Mouse (Mus musculus) embryo, embryonic 9.5 days (tissue): ENCODE measurements around the gene Hcn4.

Experiments
- DNase-seq: peaks from one replicate; pipeline ENCODE4 v3.0.0-alpha.2; 2017; ENCODE audit errors: extremely low spot score

Gene Hcn4

DNA sequence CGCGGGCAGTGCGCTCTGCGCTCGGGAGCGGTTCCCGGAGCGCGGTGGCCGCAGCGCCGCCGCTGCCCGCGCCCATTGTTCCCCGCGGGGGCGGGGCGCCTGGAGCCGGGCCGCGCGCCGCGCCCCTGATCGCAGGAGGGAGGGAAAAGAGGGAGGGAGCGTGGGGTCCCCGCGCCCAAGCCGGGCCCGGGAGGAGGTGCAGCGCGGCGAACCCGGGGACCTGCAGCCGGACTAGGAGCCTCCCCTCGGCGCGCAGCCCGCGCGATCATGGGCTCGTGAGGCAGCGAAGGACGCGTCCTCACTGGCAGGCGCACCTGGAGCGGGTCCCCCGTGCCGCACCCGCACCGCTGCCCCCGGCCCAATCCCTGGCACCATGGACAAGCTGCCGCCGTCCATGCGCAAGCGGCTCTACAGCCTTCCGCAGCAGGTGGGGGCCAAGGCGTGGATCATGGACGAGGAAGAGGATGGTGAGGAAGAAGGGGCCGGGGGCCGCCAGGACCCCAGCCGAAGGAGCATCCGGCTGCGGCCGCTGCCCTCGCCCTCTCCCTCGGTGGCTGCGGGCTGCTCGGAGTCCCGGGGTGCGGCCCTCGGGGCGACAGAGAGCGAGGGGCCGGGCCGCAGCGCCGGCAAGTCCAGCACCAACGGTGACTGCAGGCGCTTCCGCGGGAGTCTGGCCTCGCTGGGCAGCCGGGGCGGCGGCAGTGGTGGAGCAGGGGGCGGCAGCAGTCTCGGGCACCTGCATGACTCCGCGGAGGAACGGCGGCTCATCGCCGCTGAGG is at the start of gene Hcn4:
Gene Hcn4, plus strand, starts transcription at position 274 of the 779 bp plus-strand sequence.
- peak; percentile 49 for DNase-seq

DNA sequence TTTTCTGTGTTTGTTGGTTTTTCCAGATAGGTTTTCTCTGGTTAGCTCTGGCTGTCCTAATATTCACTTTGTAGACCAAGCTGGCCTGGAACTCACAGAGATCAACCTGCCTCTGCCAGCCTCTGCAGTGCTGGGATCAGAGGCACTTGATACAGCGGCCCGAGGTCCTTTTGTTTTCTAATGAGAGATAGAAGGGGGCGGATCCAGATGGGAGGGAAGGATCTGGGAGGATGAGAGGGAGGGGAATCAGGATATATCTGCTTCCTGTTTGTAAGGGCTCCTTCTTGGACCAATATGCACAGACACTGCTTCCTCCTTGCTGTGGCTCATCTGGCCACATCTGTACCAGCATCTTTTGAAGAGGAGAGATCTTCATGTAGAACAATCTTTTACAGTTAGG is 48.5 kb upstream of the Hcn4 start:
- no peak for DNase-seq

DNA sequence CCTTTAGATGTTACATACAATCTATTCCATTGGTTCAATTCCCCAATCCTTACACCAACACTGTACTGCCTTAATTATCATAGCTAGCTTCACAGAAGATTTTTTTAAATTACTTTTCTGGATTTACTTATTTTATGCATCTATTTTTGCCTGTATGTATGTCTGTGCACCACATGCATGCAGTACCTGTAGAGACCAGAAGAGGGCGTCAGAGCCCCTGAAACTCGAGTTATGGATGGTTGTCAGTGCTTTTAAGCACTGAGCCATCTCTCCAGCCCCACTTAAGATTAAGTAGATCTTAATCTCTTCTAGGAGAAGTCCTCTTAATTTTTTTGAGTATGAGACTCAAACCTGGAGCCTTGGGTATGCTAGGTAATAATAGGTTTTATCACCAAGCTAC is 47.8 kb upstream of the Hcn4 start:
- no peak for DNase-seq

DNA sequence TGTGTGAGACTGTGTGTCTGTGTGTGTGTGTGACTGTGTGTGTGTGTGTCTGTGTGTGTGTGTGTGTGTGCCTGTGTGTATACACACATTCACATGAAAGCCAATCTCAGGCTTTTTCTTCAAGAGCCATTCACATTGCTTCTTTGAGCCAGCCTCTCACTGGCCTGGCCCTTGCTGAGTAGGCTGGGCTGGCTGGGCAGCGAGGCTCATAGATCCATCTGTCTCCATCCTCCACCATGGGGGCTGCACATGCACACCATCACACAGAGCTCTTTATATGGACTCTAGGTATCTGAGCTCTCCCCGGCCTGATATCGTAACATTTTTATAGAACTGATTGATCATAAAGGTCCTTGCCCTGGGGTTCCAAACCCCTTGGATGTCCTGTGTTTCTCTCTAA is 33.7 kb upstream of the Hcn4 start:
- DNase-seq = no peak

DNA sequence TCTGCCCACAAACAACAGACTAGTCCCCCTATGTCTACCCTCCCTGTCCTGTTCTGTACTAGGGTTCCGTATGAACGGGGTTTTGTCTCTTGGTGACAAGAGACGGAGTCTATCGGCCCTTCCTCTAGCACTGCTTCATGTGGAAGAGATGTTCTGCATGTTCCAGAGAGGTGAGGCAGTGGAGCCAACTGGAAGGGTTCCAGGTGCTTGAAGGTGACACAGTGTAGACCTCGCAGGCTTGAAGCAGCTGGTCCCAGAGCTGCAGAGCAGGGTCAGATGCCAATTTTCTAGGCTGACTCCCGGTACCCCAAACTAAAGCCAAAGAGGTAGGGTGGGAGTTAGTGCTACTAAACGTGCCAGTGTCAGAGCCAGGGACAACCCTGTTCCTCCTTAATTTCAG is 25.1 kb upstream of the Hcn4 start:
- no peak for DNase-seq

DNA sequence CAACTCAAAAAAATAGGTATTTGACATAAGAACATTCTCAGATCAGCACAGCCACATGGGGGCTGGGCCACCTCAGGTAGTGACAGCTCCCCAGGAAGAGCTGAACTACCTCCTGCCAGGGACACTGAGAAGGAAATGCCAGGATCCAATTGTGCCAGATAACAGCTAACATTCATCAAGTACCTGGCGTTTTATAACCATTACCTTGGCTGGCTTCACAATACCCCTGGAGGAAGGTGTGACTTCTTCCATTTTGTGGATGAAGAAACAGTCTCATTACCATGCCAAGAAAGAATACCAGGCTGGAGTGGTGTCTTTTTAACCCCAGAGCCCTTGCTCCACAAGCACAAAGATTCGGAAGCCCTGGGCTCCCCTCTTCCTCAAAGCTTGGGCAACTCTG is 21.8 kb upstream of the Hcn4 start:
- no peak for DNase-seq

DNA sequence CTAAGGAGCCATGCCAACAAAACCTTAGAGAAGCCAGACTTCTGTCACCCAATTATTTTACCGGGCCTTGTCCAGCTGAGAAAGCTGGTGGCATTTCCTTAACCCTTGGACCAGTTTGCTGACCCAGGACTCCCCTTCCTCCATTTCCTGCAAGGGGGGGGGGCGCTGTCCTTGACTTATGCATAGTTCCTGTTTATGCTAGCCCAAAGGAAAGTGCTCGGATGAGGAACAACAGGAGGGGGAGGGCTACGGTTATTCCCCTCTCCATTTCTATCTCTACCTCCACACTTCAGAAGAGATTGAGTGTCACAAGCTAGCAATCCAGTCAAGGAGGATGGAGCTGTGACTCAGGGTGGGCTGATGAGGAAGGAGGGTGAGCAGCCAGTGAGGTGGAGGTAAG is 20.9 kb upstream of the Hcn4 start:
- DNase-seq = no peak

DNA sequence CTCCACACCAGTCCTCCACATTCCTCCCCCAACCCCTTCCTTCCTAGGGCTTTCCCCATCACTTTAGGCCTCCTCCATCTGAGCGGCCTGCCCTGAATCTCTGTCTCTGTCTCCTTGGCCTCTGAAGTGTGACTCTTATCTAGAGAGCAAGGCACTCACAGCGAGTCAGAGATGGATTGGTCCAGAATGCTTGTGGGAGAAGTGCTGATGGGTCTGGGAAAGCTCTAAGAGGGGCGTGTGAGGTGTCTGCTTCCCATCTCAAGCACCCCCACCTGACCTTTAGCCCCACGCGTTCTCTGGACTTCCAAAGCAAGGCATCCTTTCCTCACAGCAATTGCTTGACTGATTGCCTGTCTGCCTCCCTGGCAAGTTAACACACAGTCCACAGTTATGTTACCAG is 20.4 kb upstream of the Hcn4 start:
- peak; percentile 58 for DNase-seq

DNA sequence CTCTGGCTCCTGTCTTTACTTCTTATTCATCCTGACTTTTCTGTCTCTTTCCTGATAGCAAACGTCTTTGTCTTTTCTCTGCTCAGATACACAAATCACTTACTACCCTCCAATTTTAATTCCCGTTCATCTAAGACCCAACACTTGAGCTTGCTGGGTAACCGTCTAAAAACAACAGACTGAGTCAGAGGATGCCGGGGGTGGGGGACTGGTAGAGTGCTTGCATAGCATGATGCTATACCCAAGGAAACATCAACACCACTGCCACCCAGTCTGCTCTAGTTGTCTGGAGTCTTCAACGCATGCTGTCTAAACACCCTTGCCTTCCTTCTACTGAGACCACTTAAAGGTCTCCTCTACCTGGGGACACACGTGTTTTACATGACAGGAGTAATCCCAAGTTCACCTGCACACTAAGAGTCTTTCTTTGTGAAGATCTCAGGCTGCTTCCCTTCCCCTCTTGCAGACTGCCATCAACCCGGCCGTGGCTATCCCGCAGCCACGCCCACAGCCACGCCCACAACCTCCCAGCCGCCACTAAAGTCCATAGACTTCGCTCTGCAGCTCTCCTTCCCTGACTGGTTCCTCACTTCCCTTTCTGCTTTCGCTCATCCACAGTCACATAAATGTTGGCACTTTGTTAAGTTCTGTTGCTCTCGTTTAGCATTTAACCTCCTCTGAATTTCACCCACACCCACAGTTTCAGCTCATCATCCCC is 17.5 kb upstream of the Hcn4 start:
- peak; percentile 82 for DNase-seq

DNA sequence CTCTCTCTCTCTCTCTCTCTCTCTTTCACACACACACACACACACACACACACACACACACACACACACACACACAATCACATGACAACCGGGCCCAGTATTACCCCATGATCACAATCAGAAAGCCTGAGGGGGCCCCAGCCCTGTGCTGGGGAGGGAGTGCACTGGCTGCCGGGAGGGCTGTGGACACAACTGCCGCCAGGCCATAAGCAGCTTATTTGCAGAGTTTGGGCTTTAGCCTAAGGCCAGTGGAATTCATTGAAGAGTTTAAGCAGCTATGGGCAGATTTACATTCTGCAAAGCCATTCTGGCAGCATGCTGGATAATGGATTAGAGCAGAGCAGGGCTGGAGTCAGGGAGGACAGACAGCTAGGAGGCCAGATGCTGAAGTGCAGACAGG is 12.0 kb upstream of the Hcn4 start:
- no peak for DNase-seq

DNA sequence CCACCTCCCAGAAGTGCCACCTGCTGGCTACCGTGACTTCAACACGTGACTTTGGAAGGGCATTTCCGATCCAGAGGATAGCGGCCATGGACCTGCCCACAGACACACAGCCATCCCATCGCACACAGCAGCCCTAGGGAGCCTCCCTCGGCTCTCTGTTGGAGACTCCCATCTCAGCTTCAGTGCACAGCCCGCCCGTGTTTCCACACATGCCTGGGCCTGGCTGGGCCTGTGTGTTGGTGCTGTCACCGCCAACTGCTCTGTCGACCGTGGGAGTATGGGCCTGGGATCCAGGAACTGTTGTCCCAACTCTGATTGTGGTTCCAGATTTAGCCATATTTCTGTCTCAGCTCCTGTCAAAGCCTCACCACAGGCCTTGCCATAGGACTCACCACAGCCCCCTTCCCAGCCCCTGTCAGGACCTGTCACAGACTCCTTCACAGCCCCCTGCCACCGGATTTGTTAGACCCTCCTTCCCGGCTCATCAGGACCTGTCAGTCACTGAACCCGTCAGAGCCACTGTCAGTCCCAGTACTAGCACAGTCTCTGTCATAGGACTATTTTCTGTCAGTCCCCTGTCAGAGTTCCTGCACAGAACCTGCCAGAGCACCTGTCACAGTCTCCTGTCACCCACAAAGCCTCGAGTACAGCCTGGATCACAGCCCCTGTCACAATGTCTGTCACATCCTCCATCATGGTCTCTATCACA is 7.5 kb upstream of the Hcn4 start:
- DNase-seq = no peak

DNA sequence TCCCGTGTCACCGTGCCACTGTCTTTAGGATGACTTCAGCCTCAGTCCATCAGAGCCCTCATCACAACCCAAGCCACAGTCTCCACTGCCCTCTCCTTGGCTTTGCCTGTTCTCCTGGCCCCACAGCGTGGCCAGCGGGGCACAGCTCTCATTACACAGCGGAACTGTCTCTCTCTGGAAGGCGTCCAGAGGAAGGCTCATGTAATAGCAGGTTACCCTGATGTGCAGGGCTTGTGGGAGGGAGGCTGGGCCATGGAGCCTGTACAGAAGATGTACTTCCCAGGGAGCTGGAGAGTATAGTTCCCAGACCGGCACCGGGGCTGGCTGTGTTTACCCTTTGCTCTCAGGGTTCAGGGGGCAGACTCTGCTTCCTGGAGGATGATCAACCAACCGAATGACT is 6.8 kb upstream of the Hcn4 start:
- DNase-seq = no peak

DNA sequence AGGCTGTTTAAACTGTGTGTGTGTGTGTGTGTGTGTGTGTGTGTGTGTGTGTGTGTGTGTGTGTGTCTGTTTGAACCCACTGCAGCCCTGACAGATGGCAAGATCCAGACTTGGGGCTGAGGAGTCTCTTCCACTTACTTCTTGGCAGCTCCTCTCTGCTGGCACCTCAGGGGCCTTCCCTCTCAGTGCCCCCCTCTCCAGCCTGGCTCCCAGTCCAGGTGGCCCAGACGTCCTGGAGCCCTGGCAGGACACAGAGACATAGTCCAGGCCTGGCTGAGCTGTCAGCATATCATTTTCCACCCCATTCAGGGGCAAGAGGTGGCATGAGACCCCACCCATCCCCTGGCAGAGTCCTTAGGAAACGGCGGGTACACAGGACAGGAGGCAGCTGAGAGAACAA is 5.5 kb upstream of the Hcn4 start:
- DNase-seq = no peak

DNA sequence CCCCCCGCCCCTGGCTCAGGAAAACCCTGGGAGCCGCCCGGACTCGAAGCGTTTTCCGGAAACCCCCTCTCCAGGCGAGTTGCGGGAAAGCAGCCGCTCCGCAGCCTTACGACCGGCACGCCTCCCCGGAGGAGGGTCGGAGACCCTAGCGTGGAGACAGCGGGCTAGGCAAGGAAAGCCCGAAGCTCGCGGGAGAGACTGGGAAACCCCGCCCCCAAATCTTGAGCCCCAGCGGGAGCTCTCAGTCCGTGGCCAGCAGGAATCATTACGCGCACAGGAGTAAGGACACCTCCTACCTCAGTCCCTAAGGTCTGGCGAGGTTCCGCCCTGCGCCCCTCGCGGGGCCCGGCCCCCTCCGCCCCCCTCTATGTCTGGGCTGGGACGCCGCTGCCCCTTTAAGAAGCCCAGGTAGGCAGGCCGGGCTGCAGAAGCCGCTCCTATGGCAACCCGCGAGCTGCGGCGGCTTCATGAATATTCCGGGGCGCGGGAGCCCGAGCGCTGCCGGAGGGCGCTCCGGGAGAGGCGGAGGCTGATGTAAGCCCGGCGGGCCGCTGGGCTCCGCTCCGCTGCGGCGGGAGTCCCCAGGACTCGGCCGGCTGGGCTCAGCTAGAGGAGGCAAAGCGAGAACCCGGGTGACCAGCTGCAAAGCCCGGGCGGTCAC is 651 bp upstream of the Hcn4 start:
- peak; percentile 86 for DNase-seq

DNA sequence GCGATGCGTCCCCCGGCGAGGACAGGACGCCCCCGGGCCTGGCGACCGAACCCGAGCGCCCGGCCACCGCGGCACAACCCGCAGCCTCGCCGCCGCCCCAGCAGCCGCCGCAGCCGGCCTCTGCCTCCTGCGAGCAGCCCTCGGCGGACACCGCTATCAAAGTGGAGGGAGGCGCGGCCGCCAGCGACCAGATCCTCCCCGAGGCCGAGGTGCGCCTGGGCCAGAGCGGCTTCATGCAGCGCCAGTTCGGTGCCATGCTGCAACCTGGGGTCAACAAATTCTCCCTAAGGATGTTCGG is 655 bp downstream of the Hcn4 start:
- DNase-seq = no peak

DNA sequence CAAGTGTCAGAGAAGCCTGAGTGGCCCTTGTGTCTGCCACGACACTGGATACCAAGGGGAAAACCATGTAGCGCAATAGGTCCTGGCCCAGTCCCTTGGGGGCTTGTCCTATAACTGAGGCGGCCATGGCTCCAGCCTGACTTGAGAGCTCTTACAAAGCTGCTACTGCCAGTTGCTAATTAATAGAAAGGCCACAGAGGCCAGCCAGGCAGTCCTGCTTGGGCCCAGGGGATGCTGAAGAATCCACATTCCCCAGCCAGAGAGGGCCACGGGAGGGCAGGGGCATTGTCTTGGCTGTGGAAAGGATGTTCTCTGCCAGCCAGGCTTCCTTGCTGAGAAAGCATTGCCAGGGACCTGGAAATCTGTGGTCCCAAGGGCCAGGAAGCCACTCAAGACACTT is 6.4 kb downstream of the Hcn4 start:
- DNase-seq = no peak

DNA sequence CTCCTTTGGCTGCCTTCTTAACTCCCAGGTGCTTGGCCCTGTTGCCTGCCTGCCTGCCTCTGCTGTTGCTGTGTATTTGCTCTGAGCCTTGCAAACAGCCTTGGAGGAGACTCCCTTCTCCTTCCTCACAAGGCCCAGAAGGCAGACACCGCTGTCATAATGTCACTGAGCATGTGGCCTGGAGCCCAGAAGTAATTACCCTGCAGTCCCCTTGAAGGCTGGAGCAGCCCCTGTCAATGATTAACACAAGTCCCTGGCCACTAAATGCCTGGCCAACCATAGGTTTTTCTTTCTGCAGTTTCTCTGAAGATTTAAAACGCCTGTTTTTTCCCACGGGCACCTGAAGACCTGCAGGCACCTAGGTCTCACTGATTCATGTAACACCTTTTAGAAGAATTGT is 9.7 kb downstream of the Hcn4 start:
- no peak for DNase-seq

DNA sequence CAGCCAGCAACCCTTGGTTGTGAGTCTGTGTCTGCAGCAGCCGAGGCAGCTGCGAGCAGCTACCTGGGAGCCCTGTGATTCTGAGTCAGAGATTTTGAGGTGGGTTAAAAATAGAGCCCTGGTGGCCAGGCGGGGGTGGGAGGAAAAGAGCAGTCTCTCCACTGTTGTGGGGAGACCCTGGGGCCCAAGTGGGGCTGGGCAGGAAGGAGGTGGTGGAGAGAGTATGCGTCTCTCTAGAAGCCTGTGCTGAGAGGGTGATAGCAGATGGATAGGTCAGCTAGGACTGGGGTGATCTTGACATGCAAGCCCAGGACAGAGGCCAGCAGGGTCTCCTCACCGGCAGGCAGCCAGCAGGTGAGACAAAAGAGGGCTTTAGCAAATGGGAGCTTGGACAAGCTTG is 14.0 kb downstream of the Hcn4 start:
- DNase-seq = no peak

DNA sequence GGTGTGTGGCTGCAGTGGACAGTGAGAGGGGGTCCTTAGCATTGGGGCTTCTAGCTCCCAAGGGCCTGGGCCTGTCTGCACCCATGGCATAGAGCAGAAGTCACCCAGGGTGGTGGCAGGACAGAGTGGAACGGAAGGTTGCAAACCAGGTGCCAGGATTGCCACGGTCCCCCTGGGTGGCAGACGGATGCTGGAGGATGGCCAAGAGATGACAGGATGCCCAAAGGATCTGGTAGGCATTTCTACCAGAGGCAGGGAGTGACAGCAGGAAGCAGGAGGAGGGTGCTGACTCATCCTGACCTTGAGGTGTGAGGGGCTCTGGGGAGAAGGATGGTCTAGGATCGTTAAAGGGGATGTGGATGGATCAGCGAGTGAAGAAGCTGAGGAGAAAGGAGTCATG is 15.3 kb downstream of the Hcn4 start:
- no peak for DNase-seq

DNA sequence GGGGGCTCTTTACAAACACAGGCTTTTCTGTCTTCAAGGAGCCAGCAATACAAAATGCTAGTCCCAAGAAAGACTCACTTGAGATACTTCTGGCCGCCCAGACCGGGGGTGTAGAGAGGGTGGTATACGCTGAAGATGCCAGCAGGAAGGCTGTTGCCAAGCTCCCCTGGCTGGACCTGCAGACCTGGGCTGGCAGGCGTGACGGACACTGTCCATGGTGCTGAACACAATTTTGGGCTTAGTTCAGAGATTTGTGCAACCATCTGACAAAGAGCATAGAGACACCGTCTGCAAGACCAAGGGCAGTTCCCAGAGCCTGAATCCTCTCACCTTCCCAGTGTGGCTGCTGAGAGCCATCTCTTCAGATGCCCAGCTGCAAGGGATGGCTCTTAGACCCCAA is 18.4 kb downstream of the Hcn4 start:
- DNase-seq = peak; percentile 69

DNA sequence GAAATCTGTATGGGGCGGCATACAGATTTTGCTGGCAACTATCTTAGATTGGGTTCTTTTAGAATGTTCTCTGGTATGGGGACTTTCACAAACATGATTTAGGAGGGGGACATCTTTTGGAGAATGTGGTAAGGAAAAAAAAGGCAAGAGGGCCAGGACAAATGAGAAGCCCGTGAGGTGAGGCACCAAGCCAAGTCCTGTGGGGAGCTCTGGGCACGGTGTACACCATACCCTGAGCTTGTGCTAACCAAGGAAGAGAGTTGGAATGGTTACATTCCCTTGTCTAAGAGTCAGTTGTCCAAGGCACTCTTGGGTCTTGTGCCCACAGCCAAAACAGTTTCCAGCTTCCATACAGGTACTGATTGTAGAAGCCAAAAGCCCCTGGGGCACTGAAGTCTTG is 21.4 kb downstream of the Hcn4 start:
- no peak for DNase-seq

DNA sequence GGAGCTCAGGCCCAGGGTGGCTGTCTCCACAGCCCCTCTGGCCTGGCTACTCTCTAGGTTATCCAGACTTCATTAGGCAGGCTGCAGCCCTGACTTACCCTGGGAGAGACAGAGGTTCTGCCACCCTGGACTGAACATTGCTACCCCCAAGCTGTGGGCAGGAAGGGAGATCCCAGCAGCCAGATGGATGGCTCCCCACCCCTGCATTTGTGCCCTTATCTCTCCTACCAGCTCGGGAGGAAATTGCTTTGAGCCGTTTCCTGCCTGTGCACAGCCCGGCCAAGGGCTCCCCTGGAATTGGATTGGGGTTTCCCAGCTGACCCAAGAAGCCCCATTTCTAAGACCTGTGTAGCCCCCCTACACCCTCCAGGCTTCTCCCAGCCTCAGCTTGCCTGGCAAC is 23.8 kb downstream of the Hcn4 start:
- DNase-seq = no peak

DNA sequence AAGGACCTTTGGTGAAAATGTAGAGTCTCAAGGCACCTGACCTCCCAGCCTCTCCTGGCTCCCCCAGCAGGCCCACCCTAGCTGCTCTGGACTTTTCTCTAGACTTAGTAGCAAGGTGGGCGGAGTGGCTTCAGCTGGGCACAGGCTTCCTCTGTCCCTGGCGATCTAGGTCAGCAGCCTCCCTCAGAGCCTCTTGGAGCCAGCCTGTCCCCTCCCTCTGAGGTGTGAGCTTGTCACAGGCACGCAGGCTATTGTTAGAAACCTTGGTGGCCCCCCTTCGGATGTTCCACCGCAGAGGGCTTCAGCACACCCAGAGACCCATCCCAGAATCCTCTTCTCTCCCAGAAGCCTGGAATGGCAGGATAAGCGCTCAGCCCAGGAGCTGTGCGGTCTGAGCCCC is 24.5 kb downstream of the Hcn4 start:
- DNase-seq = no peak
